Mouse (Mus musculus) natural killer cell, adult 2 months (primary cell): ENCODE data around the gene Tmem161a.
"Not testable (repeated sequence)": the region's sequence is repeated elsewhere in the genome, so short reads cannot be mapped to it uniquely, and the experiment has no call there.

Experiments
- DNase-seq, 2 experiments: peaks; one replicate each; pipeline ENCODE4 v3.0.0; 2022; ENCODE audit warnings: low spot score in 2 of 2

Tmem161a gene

DNA sequence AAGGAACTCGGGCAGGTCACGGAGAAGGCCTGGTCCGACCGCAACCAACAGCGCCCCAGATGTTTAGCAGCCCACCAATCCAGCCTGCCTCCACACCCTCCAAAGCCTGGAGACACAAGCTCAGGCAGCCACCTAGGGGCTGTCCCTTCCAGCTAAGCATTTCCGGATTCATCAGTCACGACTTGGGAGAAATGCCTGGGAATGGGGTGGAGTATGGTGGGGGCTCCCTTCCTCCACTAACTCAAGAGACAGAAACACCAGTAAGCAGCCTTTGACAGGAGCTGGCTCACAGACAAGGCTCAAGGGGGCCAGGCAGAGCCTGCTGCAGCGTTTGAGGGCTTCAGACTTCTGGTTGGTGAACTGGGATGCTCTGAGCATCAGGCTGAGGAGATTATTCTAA lies 38.4 kb downstream of the Tmem161a start:
- DNase-seq, result no peak

DNA sequence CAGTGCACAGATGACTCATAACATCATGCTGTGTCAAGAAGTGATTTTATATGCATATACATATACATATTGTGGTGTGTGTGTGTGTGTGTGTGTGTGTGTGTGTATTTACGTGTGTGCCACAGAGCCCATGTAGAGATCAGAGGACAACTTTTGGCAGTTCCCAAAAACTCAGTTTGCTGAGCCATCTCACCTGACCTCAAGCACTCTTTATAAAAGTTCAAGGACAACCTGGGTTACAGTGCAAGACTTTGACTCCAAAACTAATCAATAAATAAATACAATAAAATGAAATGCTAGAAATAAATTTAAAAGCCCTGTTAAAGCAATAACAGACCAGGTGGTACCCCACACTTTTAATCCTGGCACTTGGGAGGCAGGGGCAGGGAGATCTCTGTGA lies 39.1 kb downstream of the Tmem161a start:
- no peak for DNase-seq

DNA sequence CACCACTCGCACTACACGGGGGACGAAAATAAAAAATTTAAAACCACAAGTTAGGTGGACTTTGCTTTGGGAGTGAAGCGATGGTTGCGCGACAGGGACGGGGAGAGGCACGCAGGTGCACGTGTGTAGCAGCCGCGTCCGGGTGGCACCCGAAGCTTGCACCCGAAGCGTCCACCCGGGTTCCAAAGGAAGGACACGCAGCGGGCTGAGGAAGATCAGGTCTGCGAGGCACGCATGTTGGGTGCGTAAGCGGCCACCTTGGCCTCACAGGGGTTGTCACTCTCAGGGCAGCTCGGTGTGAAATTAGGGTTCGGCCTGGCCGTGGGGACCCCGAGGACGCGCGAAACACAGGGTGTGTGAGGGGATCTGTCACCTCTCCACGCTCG lies 39.6 kb downstream of the Tmem161a start:
- no peak for DNase-seq

DNA sequence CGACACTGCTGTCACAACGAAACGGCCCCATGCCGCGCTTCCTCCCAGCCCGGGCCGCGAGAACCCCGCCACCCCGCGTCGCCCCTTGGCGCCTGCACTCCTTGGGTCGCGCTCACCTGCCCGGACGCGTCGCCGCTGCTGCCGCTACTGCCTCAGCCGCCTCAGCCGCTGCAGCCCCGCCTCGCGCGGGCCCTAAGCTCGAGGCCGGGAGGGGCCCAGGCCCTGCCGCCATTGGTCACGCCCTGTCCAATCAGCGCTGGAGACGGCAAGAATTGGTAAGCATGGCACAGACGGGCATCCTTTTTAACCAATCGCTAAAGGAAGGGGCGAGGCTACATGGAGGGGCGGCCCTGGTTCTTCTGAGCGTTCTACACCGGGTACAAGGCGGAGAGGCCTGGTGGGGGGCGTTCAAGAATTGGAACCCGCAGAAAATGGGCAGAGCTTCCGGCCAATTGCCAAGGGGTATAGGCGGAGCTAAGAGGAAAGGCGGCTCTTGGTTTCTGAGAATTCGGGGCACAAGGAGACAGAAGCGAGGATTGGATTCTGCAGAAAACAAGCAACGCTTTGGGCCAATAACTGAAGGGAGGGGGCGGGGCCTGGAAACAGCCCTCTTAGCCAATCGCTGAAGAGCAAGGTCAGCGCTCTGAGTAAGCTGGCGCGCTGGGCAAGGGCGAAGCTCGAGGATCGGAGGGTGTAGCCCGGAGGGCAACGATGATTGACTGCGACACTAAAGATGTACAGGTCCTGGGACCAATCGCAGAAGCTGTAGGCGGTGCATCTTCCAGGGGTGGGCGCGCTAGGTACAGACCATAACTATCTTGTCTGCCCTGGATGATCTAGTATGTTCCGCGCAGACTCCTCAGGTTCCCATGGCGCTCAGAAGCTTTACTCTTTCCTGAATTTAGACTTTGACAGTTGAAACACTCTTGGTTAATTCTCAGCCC lies 40.2 kb downstream of the Tmem161a start, which contains the start of gene Slc25a42:
Slc25a42 (minus strand) TSS at position 194 of the 944 bp plus-strand sequence.
- peak; percentile 97 to 98 for DNase-seq

DNA sequence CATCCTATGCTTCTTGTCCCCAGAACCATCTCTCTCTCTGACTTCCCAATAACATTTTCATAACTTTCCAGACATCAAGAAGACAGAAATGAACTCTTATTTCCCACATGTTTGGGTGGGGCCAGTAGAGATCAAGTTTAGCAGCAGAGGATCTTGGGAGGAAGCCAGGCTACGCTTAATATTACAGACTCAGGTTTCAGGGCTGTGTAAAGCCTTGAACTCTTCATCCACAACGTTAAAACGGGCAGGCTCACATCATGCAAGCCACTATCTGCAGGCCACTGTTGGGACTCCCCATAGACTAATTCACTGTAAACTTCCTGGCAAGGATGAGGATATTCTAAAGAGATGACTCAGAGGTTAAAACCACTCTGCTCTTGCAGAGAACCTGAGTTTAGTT lies 42.3 kb downstream of the Tmem161a start:
- DNase-seq, result no peak

DNA sequence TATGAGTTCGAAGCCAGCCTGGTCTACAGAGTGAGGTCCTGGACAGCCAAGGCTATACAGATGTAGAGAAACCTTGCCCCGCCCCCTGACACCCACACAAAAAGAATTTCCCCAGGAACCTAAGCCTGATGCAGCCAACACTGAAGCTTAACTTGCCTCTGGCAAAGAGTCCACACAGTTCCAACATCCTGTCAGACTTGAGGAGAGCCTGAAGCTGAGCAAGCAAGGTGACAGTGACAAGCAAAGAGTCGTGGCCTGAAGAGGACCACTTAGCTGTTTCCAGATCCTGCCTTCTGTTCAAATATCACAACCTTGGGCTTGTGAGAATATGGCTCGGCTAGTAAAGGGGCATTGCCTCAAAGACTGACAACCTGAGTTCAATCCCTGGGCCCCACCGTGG lies 42.9 kb downstream of the Tmem161a start:
- DNase-seq, result no peak

DNA sequence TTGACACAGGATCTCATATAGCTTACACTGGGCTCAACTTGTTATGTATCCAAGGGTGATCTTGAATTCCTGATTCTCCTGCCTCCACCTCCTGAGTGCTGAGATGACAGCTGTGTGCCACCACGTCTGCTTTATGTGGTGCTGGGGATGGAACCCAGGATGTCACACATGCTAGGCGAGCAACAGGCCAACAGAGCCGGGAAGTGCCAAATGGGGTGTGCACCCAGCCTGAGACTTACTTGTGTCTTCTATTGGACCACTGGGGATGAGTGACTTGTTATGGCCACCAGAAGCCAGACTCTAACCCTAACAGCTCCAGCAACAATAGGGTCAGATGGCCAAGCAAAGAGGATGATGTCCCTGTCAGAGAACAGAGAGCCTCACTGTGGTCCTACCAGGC lies 44.0 kb downstream of the Tmem161a start:
- not testable (repeated sequence) for DNase-seq

DNA sequence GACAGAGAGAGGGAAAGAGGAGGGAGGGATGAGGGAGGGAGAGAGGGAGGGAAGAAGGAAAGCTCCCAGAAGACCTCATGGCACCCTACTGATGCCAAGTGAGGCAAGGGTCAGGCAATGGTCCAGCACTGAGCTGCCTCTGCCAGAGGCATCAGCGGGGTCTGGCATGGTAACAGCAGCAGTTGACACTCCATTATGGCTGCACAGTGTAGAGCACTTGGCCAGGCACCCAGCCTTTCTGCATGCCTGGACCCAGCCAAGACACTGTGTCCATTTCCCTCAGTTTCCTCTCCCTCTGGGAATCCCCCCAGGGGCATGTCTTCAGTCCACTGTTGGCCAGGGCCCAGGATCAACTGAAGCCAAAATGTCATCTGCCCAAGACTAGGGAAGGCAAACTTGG lies 44.4 kb downstream of the Tmem161a start:
- DNase-seq, result no peak

DNA sequence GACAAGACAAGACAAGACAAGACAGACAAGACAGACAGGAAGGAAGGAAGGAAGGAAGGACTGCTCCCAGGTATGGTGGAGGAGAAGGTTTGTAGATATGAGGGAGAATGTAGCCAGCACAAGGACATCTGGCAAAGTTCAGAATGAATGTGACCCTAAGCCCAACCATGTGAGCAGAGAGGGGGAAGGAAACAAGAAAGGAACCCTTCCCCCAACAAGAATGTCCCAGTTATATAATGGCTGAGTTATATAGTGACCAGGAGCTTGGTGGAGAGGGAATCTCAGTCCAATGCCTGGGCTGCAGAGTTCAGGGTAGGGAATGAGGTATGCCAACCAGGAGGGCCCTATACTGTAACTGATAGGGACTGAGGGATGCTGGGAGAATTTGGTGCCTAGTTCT lies 45.3 kb downstream of the Tmem161a start:
- DNase-seq, result no peak

DNA sequence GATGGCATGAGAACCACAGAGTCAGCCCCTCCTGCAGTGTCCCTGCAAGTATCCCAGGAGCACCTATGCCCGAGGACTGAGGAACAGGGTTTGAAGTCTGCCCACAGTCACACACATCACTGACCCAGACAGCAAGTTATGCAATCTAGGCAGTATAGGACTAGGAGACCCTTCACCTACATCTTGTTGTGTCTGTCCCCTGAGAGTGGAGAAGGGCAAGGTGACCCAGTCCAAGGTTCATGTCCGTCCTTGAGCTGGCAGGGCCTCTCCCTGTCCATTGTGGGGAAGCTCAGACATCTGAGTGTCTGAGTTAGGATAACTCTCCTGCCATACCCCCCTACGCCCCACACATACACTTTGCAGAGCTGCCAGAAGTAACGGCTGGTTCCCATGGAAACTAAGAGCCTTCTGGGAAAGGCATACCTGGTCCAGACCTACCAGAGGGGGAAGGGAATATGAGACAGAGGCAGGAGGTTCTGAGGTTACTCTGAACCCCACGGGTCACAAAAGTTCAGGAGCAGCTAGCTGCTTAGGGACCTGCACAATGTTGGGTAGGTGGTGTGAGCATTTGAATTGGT lies 47.0 kb downstream of the Tmem161a start:
- DNase-seq, result no peak

DNA sequence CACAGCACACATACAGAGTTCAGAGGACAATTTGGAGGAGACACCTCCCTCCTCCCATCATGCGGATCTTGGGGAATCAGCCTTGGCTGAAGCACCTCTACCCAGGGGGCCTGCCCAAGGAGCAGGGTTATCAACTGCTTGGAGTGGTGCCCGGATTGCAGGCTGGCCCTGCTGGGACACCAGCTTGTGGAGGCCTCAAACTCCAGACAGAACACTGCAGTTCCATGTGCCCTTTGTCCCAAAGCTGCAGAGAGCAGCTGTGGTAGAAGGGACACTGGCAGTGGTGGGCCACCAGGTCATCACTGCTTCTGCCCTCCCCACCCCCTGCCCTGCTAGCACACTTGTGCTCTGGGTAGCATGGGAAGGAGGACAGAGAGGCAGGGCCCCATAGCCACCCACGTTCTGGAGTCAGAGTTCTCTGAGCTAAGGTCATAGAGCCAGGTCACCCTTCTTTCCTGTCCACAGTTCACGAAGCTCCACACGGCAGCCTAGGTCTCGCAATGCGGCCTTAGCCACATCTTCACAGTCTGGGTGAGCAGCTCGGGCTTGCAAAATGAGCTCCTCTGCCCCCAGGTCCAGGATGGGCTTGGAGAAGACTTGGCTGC lies 48.2 kb downstream of the Tmem161a start:
- DNase-seq, result no peak

DNA sequence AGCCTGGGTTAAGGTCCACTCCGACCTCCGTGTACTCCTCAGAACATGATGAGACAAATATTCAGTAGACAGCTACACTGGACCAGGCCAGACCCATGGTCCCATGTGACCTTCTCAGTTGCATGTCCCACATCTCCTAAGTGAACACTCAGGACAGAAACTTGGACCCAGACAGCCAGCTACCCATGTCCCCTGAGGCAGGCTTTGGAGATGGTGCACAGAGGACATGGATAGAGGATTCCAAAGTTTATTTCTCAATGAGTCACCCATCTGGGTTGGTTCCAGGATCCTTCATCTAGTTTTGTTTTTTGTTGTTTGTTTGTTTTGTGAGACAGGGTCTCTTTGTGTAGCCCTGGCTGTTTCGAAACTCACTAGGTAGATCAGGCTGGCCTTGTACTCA lies 48.8 kb downstream of the Tmem161a start:
- no peak for DNase-seq

DNA sequence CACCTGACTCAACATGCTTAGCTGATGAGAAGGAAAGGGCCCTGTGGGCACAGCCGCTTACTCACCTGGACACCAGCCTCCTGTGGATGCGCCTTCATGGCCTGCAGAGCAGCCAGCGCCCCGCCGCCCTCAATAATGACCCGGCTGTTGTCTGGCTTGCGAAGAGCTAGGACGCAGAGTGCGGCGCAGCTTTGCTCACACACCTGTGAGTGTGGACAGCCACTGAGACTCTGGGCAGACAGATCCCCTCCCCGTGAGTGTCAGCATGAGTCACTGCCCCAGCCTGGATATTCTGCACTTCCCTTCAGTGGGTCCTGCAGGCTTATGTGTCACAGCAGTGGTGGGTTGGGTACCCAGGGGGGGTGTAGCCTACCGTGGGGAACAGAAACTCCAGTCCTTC lies 49.9 kb downstream of the Tmem161a start:
- no peak for DNase-seq

DNA sequence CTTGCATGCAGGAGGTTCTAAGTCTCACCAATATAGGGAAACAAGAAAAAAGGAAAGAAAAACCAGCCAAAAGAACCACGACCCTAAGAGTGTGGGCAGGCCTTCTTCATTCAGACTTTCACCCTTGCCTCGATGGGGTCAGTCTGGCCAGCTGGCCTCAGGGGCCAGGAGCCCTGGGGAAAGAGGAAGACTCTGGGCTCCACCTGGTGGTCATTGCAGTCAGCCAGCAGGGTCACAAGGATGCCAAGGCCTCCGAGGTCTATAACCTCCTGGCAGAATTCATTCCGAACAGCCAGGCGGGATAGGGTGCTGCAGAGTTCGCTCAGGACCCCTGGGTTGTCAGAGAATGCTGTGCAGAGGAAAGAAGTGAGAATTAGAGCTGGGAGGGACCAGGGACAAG lies 51.2 kb downstream of the Tmem161a start:
- no peak for DNase-seq

DNA sequence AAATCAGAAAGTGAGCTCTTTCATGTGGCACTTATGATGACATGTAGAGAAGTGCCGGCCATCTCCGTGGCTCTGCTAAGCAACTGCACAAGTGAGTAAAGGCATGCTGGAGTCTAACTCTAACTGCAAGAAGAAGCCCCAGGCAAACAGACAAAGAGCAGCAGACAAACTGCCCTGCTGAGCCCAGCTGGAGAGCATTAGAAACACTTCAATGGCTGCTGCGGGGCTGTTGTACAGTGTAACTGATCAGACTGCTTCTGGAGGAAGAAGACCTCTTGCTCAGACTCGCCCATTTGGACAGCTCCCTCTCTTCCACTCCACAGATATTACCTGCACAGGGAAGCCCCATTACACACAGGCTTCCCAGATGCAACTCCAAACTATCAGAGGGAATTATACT lies 55.8 kb downstream of the Tmem161a start:
- no peak for DNase-seq

DNA sequence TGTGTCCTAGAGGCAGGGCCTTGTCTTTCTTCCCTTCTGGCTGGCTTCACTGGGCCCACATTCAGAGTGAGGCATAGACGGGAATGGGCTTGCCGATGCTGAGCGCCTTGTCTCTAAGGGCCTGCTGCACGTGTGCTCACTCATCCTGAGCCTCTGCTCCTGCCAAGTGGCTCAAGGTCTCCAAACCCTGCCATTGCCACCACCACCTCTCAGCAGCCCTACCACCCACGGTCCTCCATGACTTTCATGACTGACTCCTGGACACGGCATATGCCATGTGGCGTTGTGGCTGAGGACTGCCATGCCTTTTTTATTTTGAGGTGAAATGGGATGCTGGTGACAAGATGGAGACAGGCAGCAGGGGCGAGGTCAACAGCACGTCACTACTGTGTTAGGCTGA lies 58.7 kb downstream of the Tmem161a start:
- no peak for DNase-seq
